Mouse (Mus musculus) left cerebral cortex, adult 11 months (tissue): Measurements from ENCODE around the gene Kcng3.

Source experiments
- DNase-seq: peaks from one replicate; pipeline ENCODE4 v3.0.0; 2022; ENCODE audit warnings: low spot score

The Kcng3 gene

DNA sequence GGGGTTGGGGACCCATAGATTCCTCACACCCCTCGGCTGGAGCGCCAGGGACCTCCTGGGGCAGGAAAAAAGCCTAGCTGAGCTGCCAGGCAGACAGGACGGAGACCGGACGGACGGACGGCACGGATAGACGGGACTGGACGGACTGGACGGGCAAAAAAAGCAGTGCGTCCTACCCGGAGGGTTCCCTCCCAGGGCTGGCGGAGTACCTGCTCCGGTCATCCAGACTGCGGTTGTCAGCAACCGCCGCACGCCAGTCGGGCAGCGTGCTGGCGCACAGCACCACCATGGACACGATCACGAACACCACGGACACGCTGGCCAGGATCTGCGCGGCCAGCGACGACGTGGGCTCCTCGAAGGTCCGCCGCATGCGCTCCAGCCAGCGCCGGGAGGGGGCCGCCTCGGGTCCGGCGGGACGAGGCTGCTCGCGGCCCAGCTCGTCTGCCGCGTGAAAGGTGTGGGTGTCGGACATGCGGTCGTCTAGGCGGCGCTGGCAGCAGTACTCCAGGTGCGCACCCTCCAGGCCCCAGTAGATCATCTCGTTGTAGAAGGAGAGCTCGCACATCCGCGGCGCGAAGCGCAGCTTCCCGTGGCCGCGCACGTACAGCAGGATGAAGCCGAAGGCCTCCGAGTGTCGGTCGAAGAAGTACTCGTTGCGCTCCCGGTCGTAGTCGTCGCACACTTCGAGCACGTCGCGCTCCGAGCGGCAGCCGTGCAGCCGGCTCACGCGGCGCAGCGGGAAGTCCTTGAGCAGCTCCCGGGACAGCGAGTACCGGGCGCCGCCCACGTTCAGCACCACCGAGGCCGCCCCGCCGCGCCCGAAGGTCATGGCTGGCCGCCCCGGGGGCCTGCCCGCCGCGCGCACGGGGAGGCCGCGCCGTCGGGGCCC is 662 bp downstream of the Kcng3 start:
- no peak for DNase-seq

- no peak for DNase-seq
Observed at GRCm38 (mm10) chr17:83613907-83614306, 17.8 kb downstream of the Kcng3 start.

DNA sequence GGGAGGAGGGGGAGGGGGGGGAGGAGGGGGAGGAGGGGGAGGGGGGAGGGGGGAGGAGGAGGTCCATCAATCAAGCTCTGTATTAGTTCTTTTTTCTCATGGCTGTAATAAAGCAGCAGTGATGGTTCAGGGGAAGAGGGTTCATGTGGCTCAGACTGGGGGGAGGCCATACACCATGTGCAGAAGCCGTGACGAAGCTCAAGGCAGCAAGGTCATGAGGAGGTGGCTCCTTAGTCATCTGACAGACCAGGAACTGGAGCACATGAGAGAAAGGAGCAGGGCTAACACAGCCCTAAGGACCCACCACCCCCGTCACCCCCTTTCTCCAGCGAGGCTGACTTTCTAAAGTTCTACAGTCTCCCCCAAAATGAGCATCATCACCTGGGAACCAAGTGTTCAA is 22.2 kb downstream of the Kcng3 start:
- DNase-seq, result no peak

DNA sequence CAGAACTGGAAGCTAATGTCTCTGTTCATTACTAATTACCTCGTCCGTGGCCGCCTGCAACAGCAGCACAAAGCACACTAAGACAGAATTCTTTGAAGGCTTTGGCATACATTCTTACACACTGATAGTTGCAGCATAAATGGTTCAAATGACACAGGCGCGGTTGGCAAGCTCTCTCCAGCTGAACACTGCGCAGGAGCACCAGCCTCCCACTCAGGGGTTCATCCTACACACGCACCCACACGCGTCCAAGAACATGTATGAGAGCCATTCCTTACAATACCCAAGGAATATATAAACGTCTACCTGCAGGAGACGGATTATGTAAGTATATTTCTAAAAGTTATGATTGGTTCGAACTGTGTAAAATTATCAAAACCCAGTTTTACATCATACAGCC is 30.7 kb downstream of the Kcng3 start:
- DNase-seq, result peak; percentile 33

DNA sequence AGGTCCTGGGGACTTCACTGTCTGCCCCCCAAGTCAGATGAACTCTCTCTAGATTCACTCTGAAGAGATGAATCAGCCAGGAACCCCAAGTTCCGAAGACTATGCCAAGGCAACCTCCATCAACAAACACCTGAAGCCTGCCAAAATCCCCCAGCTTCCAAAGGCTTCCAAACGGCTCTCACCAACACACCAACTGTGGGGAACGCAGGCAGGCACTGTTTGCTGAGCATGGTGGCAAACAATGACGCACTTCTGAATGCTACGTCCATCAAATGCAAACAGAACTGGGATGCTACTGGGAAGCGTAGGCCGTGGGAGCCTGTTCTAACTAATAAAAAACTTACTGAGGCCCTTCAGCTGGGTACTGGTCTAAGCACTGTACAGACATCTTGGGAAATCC is 35.7 kb downstream of the Kcng3 start:
- no peak for DNase-seq

DNA sequence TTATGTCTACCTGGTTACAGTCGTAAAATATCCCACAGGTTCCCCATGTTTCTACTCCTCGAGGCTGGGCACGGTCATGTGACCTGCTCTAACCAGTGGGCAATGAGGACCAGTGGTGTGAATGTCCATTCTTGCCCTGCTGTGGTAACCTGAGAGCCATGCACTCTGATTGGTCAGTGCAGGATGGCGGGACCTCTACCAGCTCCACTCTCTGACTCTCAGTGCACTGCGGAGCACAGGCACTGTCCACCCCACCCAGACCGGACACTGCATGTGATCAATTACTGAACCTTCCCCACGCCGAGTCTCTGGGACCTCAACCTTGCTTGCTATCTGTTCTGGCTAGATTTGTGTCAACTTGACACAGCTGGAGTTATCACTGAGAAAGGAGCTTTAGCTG is 37.2 kb downstream of the Kcng3 start:
- DNase-seq, result no peak

DNA sequence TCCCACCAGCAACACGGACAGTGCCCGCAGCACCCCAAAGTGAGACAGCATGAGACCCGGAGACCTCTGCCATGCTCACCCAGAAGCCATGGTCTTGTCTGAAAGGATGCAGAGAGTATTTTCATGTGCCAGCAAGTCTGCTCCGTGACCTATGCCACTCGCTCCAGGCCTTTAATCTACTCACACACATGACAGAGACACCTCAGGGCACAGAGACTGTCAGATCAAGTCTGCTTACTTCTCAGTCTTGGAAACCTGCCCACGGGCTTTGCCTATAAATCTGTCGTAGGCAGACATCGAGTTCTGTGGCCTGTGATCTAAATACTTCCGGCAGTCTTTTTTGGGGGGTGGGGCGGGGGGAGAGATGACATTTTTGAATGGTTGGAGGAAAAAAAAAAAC is 38.3 kb downstream of the Kcng3 start:
- no peak for DNase-seq

- DNase-seq, result no peak
Observed at GRCm38 (mm10) chr17:83588663-83589341, 42.9 kb downstream of the Kcng3 start.

DNA sequence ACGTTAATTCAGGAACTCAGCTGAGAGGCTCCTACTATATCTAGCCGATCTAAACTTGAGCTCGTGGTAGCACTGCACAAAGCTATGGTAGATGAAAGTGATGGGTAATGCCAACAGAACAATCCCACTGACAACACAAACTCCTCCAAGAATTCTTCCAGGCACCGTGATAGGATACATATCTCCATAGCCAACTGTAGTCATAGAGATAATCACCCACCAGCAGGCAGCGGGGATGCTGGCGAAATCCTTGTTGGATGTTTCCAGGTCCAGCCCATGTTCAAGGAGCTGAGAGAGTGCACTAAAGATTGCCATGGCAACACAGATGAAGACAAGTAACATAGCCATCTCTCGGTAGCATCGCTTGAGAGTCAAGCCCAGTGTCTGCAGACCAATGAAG is 44.0 kb downstream of the Kcng3 start:
- peak; percentile 51 for DNase-seq

GRCm38 (mm10) chr17:83582585-83582984 is 49.1 kb downstream of the Kcng3 start:
- DNase-seq, result no peak

GRCm38 (mm10) chr17:83580734-83581133 is 51.0 kb downstream of the Kcng3 start:
- DNase-seq, result no peak

GRCm38 (mm10) chr17:83576810-83577371 is 54.8 kb downstream of the Kcng3 start:
- no peak for DNase-seq

DNA sequence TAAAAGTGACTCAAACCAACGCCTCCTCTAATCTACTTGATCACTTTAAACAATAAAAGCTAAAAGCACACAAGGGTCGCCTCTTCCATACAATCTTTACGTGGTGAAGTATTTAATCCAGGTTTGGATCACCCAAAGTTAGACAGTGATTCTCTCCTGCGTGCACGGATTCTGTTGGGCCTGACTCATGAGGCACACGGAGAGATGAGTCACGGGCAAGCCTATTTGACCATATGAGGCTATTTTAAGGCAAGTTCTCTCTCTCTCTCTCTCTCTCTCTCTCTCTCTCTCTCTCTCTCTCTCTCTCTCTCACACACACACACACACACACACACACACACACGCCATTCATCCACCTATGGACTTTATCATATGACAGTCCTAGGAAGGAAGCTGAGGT is 57.1 kb downstream of the Kcng3 start:
- DNase-seq, result no peak

- DNase-seq, result no peak
Observed at GRCm38 (mm10) chr17:83573128-83573527, 58.6 kb downstream of the Kcng3 start.

- no peak for DNase-seq
Observed at GRCm38 (mm10) chr17:83572366-83572765, 59.3 kb downstream of the Kcng3 start.

DNA sequence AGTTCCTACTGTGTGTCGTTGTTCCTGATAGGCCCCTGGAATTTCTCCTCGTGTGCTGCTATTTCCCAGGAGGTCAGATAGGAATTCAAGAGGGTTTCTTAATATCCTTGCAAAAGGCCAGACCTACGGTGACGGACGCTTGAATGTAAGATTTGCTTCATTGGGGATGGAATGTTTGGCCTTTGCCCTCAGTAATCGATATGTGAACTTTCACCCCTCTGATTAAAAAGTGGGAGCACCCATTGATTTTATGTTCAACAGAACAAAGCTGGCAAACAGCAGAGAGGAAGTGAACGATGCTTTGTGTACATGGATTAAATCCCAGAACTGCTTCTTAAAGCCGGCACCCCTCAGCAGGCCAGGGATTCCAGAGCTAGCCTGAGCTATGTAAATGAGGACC is 64.3 kb downstream of the Kcng3 start:
- no peak for DNase-seq

- DNase-seq, result no peak
Observed at GRCm38 (mm10) chr17:83565506-83565905, 66.2 kb downstream of the Kcng3 start.

- no peak for DNase-seq
Observed at GRCm38 (mm10) chr17:83564119-83564820, 67.4 kb downstream of the Kcng3 start.

- DNase-seq, result no peak
Observed at GRCm38 (mm10) chr17:83563703-83564111, 68.0 kb downstream of the Kcng3 start.

DNA sequence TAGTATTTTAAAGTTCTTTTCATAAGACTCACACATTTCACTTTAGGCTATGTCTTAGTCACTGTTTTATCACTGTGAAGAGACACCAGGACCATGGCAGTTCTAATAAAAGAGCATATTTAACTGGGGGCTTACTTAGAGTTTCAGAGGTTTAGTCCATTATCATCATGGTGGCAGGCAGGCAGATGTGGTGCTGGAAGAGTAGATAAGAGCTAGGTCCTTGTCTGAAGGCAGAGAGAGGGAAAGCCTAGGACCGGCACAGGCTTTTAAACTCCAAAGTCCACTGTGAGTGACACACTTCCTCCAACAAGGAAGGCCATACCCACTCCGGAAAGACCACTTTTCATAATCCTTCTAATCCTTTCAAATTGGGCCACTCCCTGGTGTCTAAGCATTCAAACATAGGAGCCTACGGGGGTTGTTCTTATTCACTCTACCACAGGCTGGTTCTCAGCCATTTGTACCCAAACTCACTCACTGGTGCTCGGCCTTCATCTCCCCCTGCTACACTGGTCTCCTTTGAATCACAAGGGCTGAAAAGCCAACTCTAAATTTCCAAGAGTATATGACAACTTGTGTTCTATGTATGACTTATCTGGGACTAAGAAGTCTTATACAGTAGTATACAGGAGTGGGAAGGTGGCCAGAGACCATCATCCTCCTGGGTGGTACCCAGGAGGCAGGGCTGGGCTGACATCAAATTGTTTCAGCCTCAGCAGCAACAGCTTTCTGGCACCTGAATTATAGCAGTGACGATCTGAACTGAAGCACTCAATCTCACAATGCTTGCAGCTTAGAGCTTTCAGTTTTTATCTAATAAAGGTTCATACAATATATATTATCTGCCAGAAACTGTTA is 69.3 kb downstream of the Kcng3 start:
- no peak for DNase-seq

- DNase-seq, result no peak
Observed at GRCm38 (mm10) chr17:83559081-83559480, 72.6 kb downstream of the Kcng3 start.

DNA sequence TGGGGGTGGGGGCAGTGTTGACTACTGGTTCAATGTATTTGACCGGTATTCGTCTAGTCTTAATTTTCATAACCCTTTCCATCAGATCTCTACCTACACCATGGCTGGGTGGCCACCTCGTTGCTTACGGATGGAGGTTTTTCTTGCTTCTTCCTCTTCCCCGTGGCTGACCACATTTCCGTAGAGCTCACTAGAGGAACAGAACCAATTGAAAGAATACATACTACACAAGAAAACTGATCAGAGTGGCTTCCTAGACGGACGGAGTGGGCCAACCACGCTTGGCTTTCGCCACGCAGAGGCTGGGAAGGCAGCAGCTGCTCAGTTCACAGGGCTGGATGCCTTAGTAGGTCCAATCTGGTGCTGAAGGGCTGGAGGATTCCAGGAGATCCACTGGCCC is 75.9 kb downstream of the Kcng3 start:
- no peak for DNase-seq
